Mouse (Mus musculus) heart, embryonic 11.5 days (tissue): ENCODE results near the gene Tob1. TPM values are rescaled to one million over a fixed set of nuclear protein-coding genes. Genes with fewer than 3 reads are reported as not detected.

Experiments used
- ATAC-seq: fragments of 200-750 bp; cut with Nextera tagmentation; replicated peaks from 2 replicates; pipeline ENCODE4 v1.8.0; 2017; ENCODE audit warnings: moderate library complexity; ENCODE audit not compliant: insufficient number of reproducible peaks, low FRiP score, low TSS enrichment
- H3K27ac ChIP-seq: fragments of 300-500 bp; sonication (generic); 2 replicates; pipeline ENCODE4 v1.5.1; 2014; ENCODE audit warnings: mild to moderate bottlenecking, low read depth, low read length
- H3K27me3 ChIP-seq: fragments of 300-500 bp; sonication (generic); 2 replicates; pipeline ENCODE4 v1.6.1; 2014; ENCODE audit warnings: mild to moderate bottlenecking, low read length, mixed read lengths; ENCODE audit not compliant: control insufficient read depth, insufficient read depth
- H3K36me3 ChIP-seq: fragments of 300-500 bp; sonication (generic); 2 replicates; pipeline ENCODE4 v1.6.1; 2014; ENCODE audit warnings: mild to moderate bottlenecking, low read length, moderate library complexity, mixed read lengths; ENCODE audit not compliant: control insufficient read depth, insufficient read depth
- H3K4me1 ChIP-seq: fragments of 300-500 bp; sonication (generic); 2 replicates; pipeline ENCODE4 v1.6.1; 2014; ENCODE audit warnings: low read length; ENCODE audit not compliant: control insufficient read depth, insufficient read depth
- H3K4me2 ChIP-seq: fragments of 300-500 bp; sonication (generic); 2 replicates; pipeline ENCODE4 v1.6.1; 2014; ENCODE audit warnings: mild to moderate bottlenecking, moderate library complexity
- H3K4me3 ChIP-seq: fragments of 300-500 bp; sonication (generic); 2 replicates; pipeline ENCODE4 v1.5.1; 2014; ENCODE audit warnings: low read depth, low read length
- H3K9ac ChIP-seq: fragments of 300-500 bp; sonication (generic); 2 replicates; pipeline ENCODE4 v1.6.1; 2014; ENCODE audit warnings: mild to moderate bottlenecking, low read depth, low read length, moderate library complexity
- H3K9me3 ChIP-seq: fragments of 300-500 bp; sonication (generic); replicated peaks from 2 replicates; pipeline ENCODE4 v1.6.1; 2016; ENCODE audit warnings: low read length; ENCODE audit not compliant: control insufficient read depth
- WGBS: fragments of 180-500 bp; shearing (Covaris S2); extraction: QIAGEN DNeasy Blood & Tissue Kit; methylation state at CpG from one replicate; pipeline ENCODE4 v1.1.7; 2014; ENCODE audit not compliant: insufficient replicate concordance; 5-methylcytosine and 5-hydroxymethylcytosine counted together
- polyA plus RNA-seq: library from polyadenylated mRNA; unstranded; fragments of >200 nt; fragmentation: Nextera tagmentation; extraction: Ambion mirVana; gene quantifications from 2 replicates; pipeline ENCODE4 v1.2.1, GENCODE M21; 2014

Gene Tob1
- polyA plus RNA-seq, 1 experiment from 2014 or later: 27.3 TPM

GRCm38 (mm10) chr11:94183671-94184070, 27.6 kb upstream of the Tob1 start:
- H3K4me2 ChIP-seq: no peak overlapping the region
- H3K4me3 ChIP-seq: no peak overlapping the region
- no peaks in the 10 kb centered on the region for H3K36me3 ChIP-seq
- H3K27ac ChIP-seq: no peak overlapping the region
- H3K27me3 ChIP-seq: no peaks in the 10 kb centered on the region
- no peak for ATAC-seq
- H3K4me1 ChIP-seq: peaks cover 6% of the 10 kb centered on the region
- no peaks in the 10 kb centered on the region for H3K9me3 ChIP-seq
- WGBS: 68% methylated on average over 2 of the region's 2 CpGs
- no peak overlapping the region for H3K9ac ChIP-seq

GRCm38 (mm10) chr11:94189579-94189978, 21.7 kb upstream of the Tob1 start:
- no peak overlapping the region for H3K9ac ChIP-seq
- no peaks in the 10 kb centered on the region for H3K36me3 ChIP-seq
- H3K27ac ChIP-seq: 0 out of 2 replicates have a peak overlapping the region, but pooled peaks have one; percentile 57
- WGBS: 16% methylated on average over 10 of the region's 10 CpGs
- H3K27me3 ChIP-seq: no peaks in the 10 kb centered on the region
- H3K9me3 ChIP-seq: no peaks in the 10 kb centered on the region
- 0 out of 2 replicates have a peak, but pooled peaks have one; percentile 31 for ATAC-seq
- H3K4me2 ChIP-seq: no peak overlapping the region; the same call in 1 of the 2 replicates
- H3K4me1 ChIP-seq: peaks cover 9% of the 10 kb centered on the region
- H3K4me3 ChIP-seq: no peak overlapping the region

GRCm38 (mm10) chr11:94190665-94191064, 20.6 kb upstream of the Tob1 start:
- Histone ChIP-seq H3K9me3 (no peaks in the 10 kb centered on the region), H3K9ac (no peak overlapping the region), H3K27me3 (no peaks in the 10 kb centered on the region), H3K36me3 (no peaks in the 10 kb centered on the region), H3K4me2 (no peak overlapping the region), H3K4me1 (peaks cover 9% of the 10 kb centered on the region), H3K27ac (no peak overlapping the region), H3K4me3 (no peak overlapping the region)
- no peak for ATAC-seq
- 89% methylated on average over 5 of the region's 5 CpGs for WGBS

- Histone ChIP-seq H3K4me3 (no peak overlapping the region), H3K9me3 (no peaks in the 10 kb centered on the region), H3K27ac (no peak overlapping the region), H3K9ac (no peak overlapping the region), H3K36me3 (no peaks in the 10 kb centered on the region), H3K4me1 (peaks cover 15% of the 10 kb centered on the region), H3K27me3 (no peaks in the 10 kb centered on the region), H3K4me2 (no peak overlapping the region)
- ATAC-seq: no peak
- WGBS: 67% methylated on average over 2 of the region's 2 CpGs
Observed at GRCm38 (mm10) chr11:94193109-94193508, 18.1 kb upstream of the Tob1 start.

- Histone ChIP-seq H3K36me3 (no peaks in the 10 kb centered on the region), H3K9ac (no peak overlapping the region), H3K9me3 (no peaks in the 10 kb centered on the region), H3K4me3 (no peak overlapping the region), H3K4me1 (peaks cover 6% of the 10 kb centered on the region; the same call in 1 of the 2 replicates), H3K4me2 (no peak overlapping the region), H3K27me3 (no peaks in the 10 kb centered on the region), H3K27ac (no peak overlapping the region)
- ATAC-seq: no peak
- 76% methylated on average over 3 of the region's 3 CpGs for WGBS
Observed at GRCm38 (mm10) chr11:94196311-94196710, 14.9 kb upstream of the Tob1 start.

GRCm38 (mm10) chr11:94198405-94199146, 12.7 kb upstream of the Tob1 start:
- H3K4me2 ChIP-seq: no peak overlapping the region
- 79% methylated on average over 7 of the region's 7 CpGs for WGBS
- no peak overlapping the region for H3K27ac ChIP-seq
- H3K4me1 ChIP-seq: peaks cover 6% of the 10 kb centered on the region; the same call in 1 of the 2 replicates
- no peaks in the 10 kb centered on the region for H3K9me3 ChIP-seq
- H3K9ac ChIP-seq: no peak overlapping the region
- no peaks in the 10 kb centered on the region for H3K36me3 ChIP-seq
- no peak overlapping the region for H3K4me3 ChIP-seq
- no peak for ATAC-seq
- H3K27me3 ChIP-seq: no peaks in the 10 kb centered on the region

GRCm38 (mm10) chr11:94199771-94200170, 11.5 kb upstream of the Tob1 start:
- H3K9ac ChIP-seq: no peak overlapping the region
- H3K4me3 ChIP-seq: no peak overlapping the region
- H3K36me3 ChIP-seq: no peaks in the 10 kb centered on the region
- H3K27ac ChIP-seq: no peak overlapping the region
- no peak for ATAC-seq
- H3K9me3 ChIP-seq: no peaks in the 10 kb centered on the region
- no peaks in the 10 kb centered on the region for H3K27me3 ChIP-seq
- H3K4me1 ChIP-seq: peaks cover 6% of the 10 kb centered on the region; the same call in 1 of the 2 replicates
- WGBS: 60% methylated on average over 2 of the region's 2 CpGs
- no peak overlapping the region for H3K4me2 ChIP-seq

GRCm38 (mm10) chr11:94200422-94200821, 10.8 kb upstream of the Tob1 start:
- no peak overlapping the region for H3K27ac ChIP-seq
- WGBS: 55% methylated on average over 4 of the region's 4 CpGs
- no peak for ATAC-seq
- H3K4me1 ChIP-seq: peaks cover 6% of the 10 kb centered on the region; the same call in 1 of the 2 replicates
- no peaks in the 10 kb centered on the region for H3K9me3 ChIP-seq
- no peaks in the 10 kb centered on the region for H3K36me3 ChIP-seq
- H3K9ac ChIP-seq: no peak overlapping the region
- no peak overlapping the region for H3K4me2 ChIP-seq
- H3K4me3 ChIP-seq: no peak overlapping the region
- no peaks in the 10 kb centered on the region for H3K27me3 ChIP-seq

- no peaks in the 10 kb centered on the region for H3K27me3 ChIP-seq
Observed at GRCm38 (mm10) chr11:94202106-94202505, 9.1 kb upstream of the Tob1 start.

More at GRCm38 (mm10) chr11:94202106-94202505, 9.1 kb upstream of the Tob1 start:
- Histone ChIP-seq H3K36me3 (no peaks in the 10 kb centered on the region), H3K4me3 (no peak overlapping the region), H3K4me1 (peaks cover 1% of the 10 kb centered on the region; the same call in 1 of the 2 replicates), H3K9me3 (no peaks in the 10 kb centered on the region), H3K9ac (no peak overlapping the region), H3K4me2 (no peak overlapping the region), H3K27ac (no peak overlapping the region)
- 78% methylated on average over 5 of the region's 5 CpGs for WGBS
- ATAC-seq: no peak
